Mouse (Mus musculus) myocyte (in vitro differentiated cells): ENCODE results near the gene Slc4a1. TPM values are rescaled to one million over a fixed set of nuclear protein-coding genes. Genes with fewer than 3 reads are reported as not detected.

Source experiments
- H3K27me3 ChIP-seq: one replicate; pipeline ENCODE4 v1.6.1; 2011; ENCODE audit not compliant: control insufficient read depth, insufficient read depth, insufficient read length
- H3K36me3 ChIP-seq: one replicate; pipeline ENCODE4 v1.6.1; 2011; ENCODE audit not compliant: control insufficient read depth, insufficient read depth
- H3K4me2 ChIP-seq: one replicate; pipeline ENCODE4 v1.6.1; 2011; ENCODE audit warnings: low read depth, control low read depth
- H3K4me3 ChIP-seq: one replicate; pipeline ENCODE4 v1.5.1; 2011; ENCODE audit warnings: mild to moderate bottlenecking, control low read depth, moderate library complexity
- H3K79me2 ChIP-seq: one replicate; pipeline ENCODE4 v1.6.1; 2011; ENCODE audit not compliant: control insufficient read depth, insufficient read depth
- H3ac ChIP-seq: one replicate; pipeline ENCODE4 v1.6.1; 2011; ENCODE audit not compliant: control insufficient read depth, insufficient read length
- CEBPB ChIP-seq: IDR thresholded peaks from 2 replicates; pipeline ENCODE4 v1.6.1; 2011; ENCODE audit warnings: mild to moderate bottlenecking, moderate library complexity; ENCODE audit not compliant: poor library complexity, insufficient read depth, severe bottlenecking
- E2F4 ChIP-seq: IDR thresholded peaks from one replicate; pipeline ENCODE4 v1.6.1; 2011; ENCODE audit warnings: mild to moderate bottlenecking, control low read depth, moderate library complexity; ENCODE audit not compliant: insufficient read depth
- MAX ChIP-seq: IDR thresholded peaks from one replicate; pipeline ENCODE4 v1.6.1; 2011; ENCODE audit warnings: low read depth, mild to moderate bottlenecking, control low read depth
- MYOD1 ChIP-seq, 3 experiments: IDR thresholded peaks; one replicate each; pipeline ENCODE4 v1.6.1; 2011; ENCODE audit warnings: control low read depth in 2 of 3, low read depth in 2 of 3, mild to moderate bottlenecking in 2 of 3, moderate library complexity in 1 of 3; ENCODE audit not compliant: insufficient read length in 2 of 3, control insufficient read depth in 1 of 3
- MYOG ChIP-seq, 3 experiments: IDR thresholded peaks; one replicate each; pipeline ENCODE4 v1.6.1; 2011; ENCODE audit warnings: control low read depth in 2 of 3, low read depth in 2 of 3, mild to moderate bottlenecking in 2 of 3; ENCODE audit not compliant: insufficient read length in 2 of 3, control insufficient read depth in 1 of 3, insufficient read depth in 1 of 3
- POLR2A ChIP-seq: IDR thresholded peaks from one replicate; pipeline ENCODE4 v1.6.1; 2011; ENCODE audit warnings: low read depth, mild to moderate bottlenecking, control low read depth, moderate library complexity; ENCODE audit not compliant: insufficient read length
- POLR2AphosphoS2 ChIP-seq: IDR thresholded peaks from one replicate; pipeline ENCODE4 v1.6.1; 2011; ENCODE audit warnings: low read depth, control low read depth; ENCODE audit not compliant: insufficient read length
- REST ChIP-seq: IDR thresholded peaks from one replicate; pipeline ENCODE4 v1.6.1; 2011; ENCODE audit warnings: mild to moderate bottlenecking, control low read depth, moderate library complexity; ENCODE audit not compliant: insufficient read depth, insufficient read length
- SRF ChIP-seq: IDR thresholded peaks from one replicate; pipeline ENCODE4 v1.6.1; 2011; ENCODE audit warnings: low read depth; ENCODE audit not compliant: control insufficient read depth, insufficient read length
- TCF12 ChIP-seq: IDR thresholded peaks from one replicate; pipeline ENCODE4 v1.6.1; 2011; ENCODE audit warnings: mild to moderate bottlenecking, control low read depth; ENCODE audit not compliant: poor library complexity, insufficient read depth, severe bottlenecking
- TCF3 ChIP-seq: IDR thresholded peaks from one replicate; pipeline ENCODE4 v1.6.1; 2011; ENCODE audit warnings: low read depth, control low read depth; ENCODE audit not compliant: insufficient read length
- USF1 ChIP-seq: IDR thresholded peaks from one replicate; pipeline ENCODE4 v1.6.1; 2011; ENCODE audit warnings: low read depth, mild to moderate bottlenecking, control low read depth, moderate library complexity
- polyA plus RNA-seq: library from polyadenylated mRNA; unstranded; fragments of >200 nt; fragmentation: generic; extraction: Trizol; gene quantifications from one replicate; pipeline ENCODE4 v1.2.1, GENCODE M21; 2012; ENCODE audit warnings: missing spikeins

The Slc4a1 gene
- polyA plus RNA-seq, 1 experiment = not detected

- H3K79me2 ChIP-seq = no peaks in the 10 kb centered on the region
- no peak for TF ChIP-seq MYOG (IDR thresholded peaks at IDR 0.05; ENCODE audit: control insufficient read depth in 1 of 3, insufficient read depth in 1 of 3, insufficient read length in 2 of 3, low read depth in 2 of 3)
- no peak for TF ChIP-seq MYOD1 (IDR thresholded peaks at IDR 0.05; ENCODE audit: control insufficient read depth in 1 of 3, insufficient read length in 2 of 3, low read depth in 2 of 3)
- TF ChIP-seq POLR2AphosphoS2 = no peak
- TF ChIP-seq USF1 = no peak
- TF ChIP-seq REST = no peak
- TF ChIP-seq CEBPB = no peak
- no peak for TF ChIP-seq TCF12
- no peak for TF ChIP-seq SRF
- TF ChIP-seq TCF3 = no peak
- TF ChIP-seq POLR2A = no peak
- TF ChIP-seq MAX = no peak
- H3K27me3 ChIP-seq = peaks cover 77% of the 10 kb centered on the region
- no peak overlapping the region for H3K4me3 ChIP-seq
- H3ac ChIP-seq = no peak overlapping the region
- H3K4me2 ChIP-seq = no peak overlapping the region
- no peaks in the 10 kb centered on the region for H3K36me3 ChIP-seq
Measured at GRCm38 (mm10) chr11:102347683-102348082, 18.3 kb downstream of the Slc4a1 start.

- H3K4me2 ChIP-seq = no peak overlapping the region
- H3K36me3 ChIP-seq = no peaks in the 10 kb centered on the region
- no peak overlapping the region for H3ac ChIP-seq
- TF ChIP-seq POLR2AphosphoS2 (no peak), POLR2A (no peak), REST (no peak), E2F4 (no peak), MYOG (IDR thresholded peaks at IDR 0.05; ENCODE audit: control insufficient read depth in 1 of 3, insufficient read depth in 1 of 3, insufficient read length in 2 of 3, low read depth in 2 of 3) (no peak), MAX (no peak), MYOD1 (IDR thresholded peaks at IDR 0.05; ENCODE audit: control insufficient read depth in 1 of 3, insufficient read length in 2 of 3, low read depth in 2 of 3) (no peak), SRF (no peak), CEBPB (no peak), TCF3 (no peak), TCF12 (no peak), USF1 (no peak)
- peaks cover 74% of the 10 kb centered on the region for H3K27me3 ChIP-seq
- H3K4me3 ChIP-seq = no peak overlapping the region
- no peaks in the 10 kb centered on the region for H3K79me2 ChIP-seq
Measured at GRCm38 (mm10) chr11:102346926-102347325, 19.1 kb downstream of the Slc4a1 start.

- no peak for TF ChIP-seq POLR2AphosphoS2
- TF ChIP-seq USF1 = no peak
- no peak for TF ChIP-seq CEBPB
- TF ChIP-seq MYOD1 (IDR thresholded peaks at IDR 0.05; ENCODE audit: control insufficient read depth in 1 of 3, insufficient read length in 2 of 3, low read depth in 2 of 3) = no peak
- no peak for TF ChIP-seq E2F4
- TF ChIP-seq MAX = no peak
- no peak for TF ChIP-seq TCF12
- no peak for TF ChIP-seq REST
- TF ChIP-seq TCF3 = no peak
- no peak for TF ChIP-seq MYOG (IDR thresholded peaks at IDR 0.05; ENCODE audit: control insufficient read depth in 1 of 3, insufficient read depth in 1 of 3, insufficient read length in 2 of 3, low read depth in 2 of 3)
- no peak for TF ChIP-seq SRF
- TF ChIP-seq POLR2A = no peak
- Histone ChIP-seq H3K79me2 (no peaks in the 10 kb centered on the region), H3ac (no peak overlapping the region), H3K4me2 (no peak overlapping the region), H3K36me3 (no peaks in the 10 kb centered on the region), H3K27me3 (peaks cover 49% of the 10 kb centered on the region), H3K4me3 (no peak overlapping the region)
Measured at GRCm38 (mm10) chr11:102344458-102344857, 21.5 kb downstream of the Slc4a1 start.

GRCm38 (mm10) chr11:102342742-102343141 is 23.3 kb downstream of the Slc4a1 start:
- TF ChIP-seq MYOD1 (IDR thresholded peaks at IDR 0.05; ENCODE audit: control insufficient read depth in 1 of 3, insufficient read length in 2 of 3, low read depth in 2 of 3) = no peak
- TF ChIP-seq MAX = no peak
- no peak for TF ChIP-seq REST
- TF ChIP-seq POLR2A = no peak
- TF ChIP-seq TCF3 = no peak
- no peak for TF ChIP-seq SRF
- no peak for TF ChIP-seq POLR2AphosphoS2
- TF ChIP-seq TCF12 = no peak
- no peak for TF ChIP-seq E2F4
- TF ChIP-seq CEBPB = no peak
- no peak for TF ChIP-seq USF1
- no peak for TF ChIP-seq MYOG (IDR thresholded peaks at IDR 0.05; ENCODE audit: control insufficient read depth in 1 of 3, insufficient read depth in 1 of 3, insufficient read length in 2 of 3, low read depth in 2 of 3)
- Histone ChIP-seq H3K79me2 (no peaks in the 10 kb centered on the region), H3K36me3 (no peaks in the 10 kb centered on the region), H3K4me2 (no peak overlapping the region), H3K27me3 (peaks cover 34% of the 10 kb centered on the region), H3ac (no peak overlapping the region), H3K4me3 (no peak overlapping the region)
